In the genomic region with DNA sequence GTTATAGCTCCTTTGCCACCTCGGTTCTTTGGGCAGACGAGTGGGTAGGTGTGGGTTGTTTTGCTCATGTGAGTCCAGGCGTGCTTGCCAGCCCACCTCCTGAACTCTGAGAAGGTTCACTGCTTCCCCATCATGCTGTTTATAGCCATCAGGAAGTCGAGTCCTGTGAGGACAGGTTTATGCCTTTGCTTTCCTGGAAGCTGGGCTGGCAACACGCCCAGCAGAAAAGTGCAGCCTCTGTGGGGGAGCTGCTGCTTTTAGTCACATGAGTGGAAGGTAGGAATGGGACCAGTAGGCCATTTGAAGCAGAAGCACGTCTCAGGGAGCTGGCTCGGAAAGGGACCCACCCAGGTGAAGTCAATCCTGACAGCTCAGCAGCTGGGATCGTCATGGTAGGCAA, we compare ENCODE assay signal across 9 mouse cellular contexts. TPM values are rescaled to one million over a fixed set of nuclear protein-coding genes. Genes with fewer than 3 reads are reported as not detected.
DNase-seq lines count a peak whose midpoint lies in the region; ATAC-seq and TF ChIP-seq lines count a peak whose summit lies in the region.
"Had no signal": no experiment of that assay in that cellular context is flagged by ENCODE, and none has a peak within 500 bp of the region (broad histone marks: within the 10 kb centered on the region; RNA-seq: fewer than 3 reads in every experiment).

No protein-coding gene starts in this region.

- peak overlapping the region; percentile 84 for H3K27ac ChIP-seq in kidney, embryonic 16.5 days (ENCODE audit: low read length)
- peak overlapping the region; percentile 61 for H3K27ac ChIP-seq in stomach, postnatal 0 days (replicated peaks)
- H3K27ac ChIP-seq in midbrain, embryonic 14.5 days (replicated peaks; ENCODE audit: low read depth, low read length), result no peak overlapping the region

- peaks cover 63% of the 10 kb centered on the region for H3K4me1 ChIP-seq in kidney, embryonic 16.5 days (ENCODE audit: insufficient read depth, low read length)
- H3K4me1 ChIP-seq in stomach, postnatal 0 days (replicated peaks; ENCODE audit: control insufficient read depth, insufficient read depth), result peaks cover 20% of the 10 kb centered on the region
- peaks cover 30% of the 10 kb centered on the region for H3K4me1 ChIP-seq in midbrain, embryonic 14.5 days (ENCODE audit: control insufficient read depth, insufficient read depth, low read length)

- no peak overlapping the region for H3K9ac ChIP-seq in kidney, embryonic 16.5 days (replicated peaks; ENCODE audit: low read length)
- no peak overlapping the region for H3K9ac ChIP-seq in stomach, postnatal 0 days (ENCODE audit: low read length)
- H3K9ac ChIP-seq in midbrain, embryonic 14.5 days (replicated peaks; ENCODE audit: low read length), result no peak overlapping the region

- H3K4me3 ChIP-seq in kidney, embryonic 16.5 days (ENCODE audit: low read length), result no peak overlapping the region
- H3K4me3 ChIP-seq in stomach, postnatal 0 days (ENCODE audit: low read depth, low read length), result no peak overlapping the region
- no peak overlapping the region for H3K4me3 ChIP-seq in midbrain, embryonic 14.5 days (replicated peaks; ENCODE audit: low read depth, low read length)

- WGBS in kidney, embryonic 16.5 days, result 9% methylated on average over 8 of the region's 8 CpGs
- WGBS in stomach, postnatal 0 days, result 49% methylated on average over 8 of the region's 8 CpGs
- 88% methylated on average over 8 of the region's 8 CpGs for WGBS in midbrain, embryonic 14.5 days

- peak; percentile 56 for DNase-seq in cerebellum, adult 11-12 months
- no peak for DNase-seq in cerebellum, adult 8-10 months
- peak; percentile 54 for DNase-seq in ovary, postnatal 36 days (ENCODE audit: low spot score)
- DNase-seq in ovary, postnatal 10 days (ENCODE audit: low spot score), result no peak
- DNase-seq in stomach, postnatal 0 days (ENCODE audit: low spot score), result peak; percentile 80
- DNase-seq in spleen, adult 12 weeks (ENCODE audit: low spot score), result no peak
- no peak for DNase-seq in midbrain, embryonic 14.5 days
- DNase-seq: gastrocnemius, postnatal 25 days had no signal

- H3K36me3 ChIP-seq in kidney, embryonic 16.5 days (ENCODE audit: insufficient read depth, low read length), result peaks cover 12% of the 10 kb centered on the region; the same call in 1 of the 2 replicates
- H3K36me3 ChIP-seq in stomach, postnatal 0 days (ENCODE audit: control insufficient read depth, insufficient read depth, low read length), result peaks cover 2% of the 10 kb centered on the region; the same call in 1 of the 2 replicates
- H3K36me3 ChIP-seq in midbrain, embryonic 14.5 days (ENCODE audit: control insufficient read depth, insufficient read depth, low read length), result peaks cover 26% of the 10 kb centered on the region; the same call in 1 of the 2 replicates

- TF ChIP-seq EP300 in stomach, postnatal 0 days (optimal IDR thresholded peaks at IDR 0.05), result no peak

- peak overlapping the region; percentile 18; the same call in 1 of the 2 replicates for H3K4me2 ChIP-seq in kidney, embryonic 16.5 days (replicated peaks; ENCODE audit: low read depth, low read length)
- H3K4me2 ChIP-seq in stomach, postnatal 0 days (replicated peaks; ENCODE audit: low read depth), result no peak overlapping the region
- H3K4me2 ChIP-seq in midbrain, embryonic 14.5 days (ENCODE audit: low read length), result no peak overlapping the region

- peak; percentile 89 for ATAC-seq in kidney, embryonic 16.5 days (ENCODE audit: low FRiP score, low TSS enrichment)
- peak; percentile 62 for ATAC-seq in stomach, postnatal 0 days (ENCODE audit: low FRiP score, low TSS enrichment)
- ATAC-seq in midbrain, embryonic 14.5 days (ENCODE audit: low FRiP score, low TSS enrichment), result no peak

- TF ChIP-seq CTCF in stomach, postnatal 0 days (IDR thresholded peaks at IDR 0.05; ENCODE audit: low read depth), result no peak

- no peaks in the 10 kb centered on the region for H3K9me3 ChIP-seq in kidney, embryonic 16.5 days (ENCODE audit: low read length)
- no peaks in the 10 kb centered on the region for H3K9me3 ChIP-seq in stomach, postnatal 0 days (ENCODE audit: control insufficient read depth, low read length)
- H3K9me3 ChIP-seq in midbrain, embryonic 14.5 days (ENCODE audit: control insufficient read depth, low read length), result no peaks in the 10 kb centered on the region

- H3K27me3 ChIP-seq in kidney, embryonic 16.5 days (ENCODE audit: insufficient read depth, low read length), result no peaks in the 10 kb centered on the region
- H3K27me3 ChIP-seq in stomach, postnatal 0 days (ENCODE audit: control insufficient read depth, insufficient read depth, low read length), result no peaks in the 10 kb centered on the region
- H3K27me3 ChIP-seq in midbrain, embryonic 14.5 days (ENCODE audit: control insufficient read depth, insufficient read depth, low read length), result no peaks in the 10 kb centered on the region

RNA-seq across cellular contexts. Expression of a gene that starts 11.5 kb away (rescaled TPM):
- polyA plus RNA-seq in kidney, embryonic 16.5 days (2015; fragmentation: Nextera tagmentation; extraction: Ambion mirVana), result 8.0 and 8.5 TPM in 2 replicates
- 5.7 and 6.8 TPM in 2 replicates for polyA plus RNA-seq in stomach, postnatal 0 days (2015; fragmentation: Nextera tagmentation; extraction: Ambion mirVana)
- 18.2 and 18.5 TPM in 2 replicates for polyA plus RNA-seq in midbrain, embryonic 14.5 days (2014; fragmentation: Nextera tagmentation; extraction: Ambion mirVana)

Comparison
In these comparisons a context has a peak if more than half of its experiments do, and no peak if none do; other contexts are left out.
1. DNase-seq: peak in cerebellum, adult 11-12 months (single experiment), ovary, postnatal 36 days (single experiment) and stomach, postnatal 0 days (single experiment); none in cerebellum, adult 8-10 months (single experiment), ovary, postnatal 10 days (single experiment), spleen, adult 12 weeks (single experiment) and midbrain, embryonic 14.5 days (single experiment).